Mouse (Mus musculus) erythroblast, embryonic 14.5 days (primary cell): ENCODE data around the gene Elf2.

Source experiments
- GATA1 ChIP-seq: IDR thresholded peaks from 2 replicates; pipeline ENCODE4 v1.6.1; 2012; ENCODE audit warnings: low read length, inconsistent platforms, mixed read lengths
- TAL1 ChIP-seq: IDR thresholded peaks from 3 replicates; pipeline ENCODE4 v1.6.1; 2012; ENCODE audit warnings: low read length, inconsistent platforms, mixed read lengths

DNA sequence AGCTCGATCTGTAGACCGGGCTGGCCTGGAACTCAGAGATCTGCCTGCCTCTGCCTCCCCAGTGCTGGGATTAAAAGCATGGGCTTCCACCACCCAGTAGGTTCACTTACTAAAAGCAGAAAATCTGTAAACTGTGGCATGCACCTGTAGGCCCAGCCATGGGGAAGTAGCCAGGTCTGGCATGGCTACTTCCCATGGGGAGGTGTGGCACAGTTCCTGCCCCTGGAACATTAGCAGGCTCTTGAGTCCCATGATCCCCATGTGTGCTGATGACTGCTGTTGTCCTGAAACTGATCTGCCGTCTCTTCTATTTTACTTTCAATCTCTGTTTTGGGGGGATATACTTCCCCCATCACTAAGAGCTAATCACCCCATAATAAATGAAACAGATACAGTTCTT lies 127.4 kb downstream of the Elf2 start:
- no peak for TF ChIP-seq GATA1
- no peak for TF ChIP-seq TAL1
